Mouse (Mus musculus) forebrain, embryonic 14.5 days (tissue): ENCODE results near the gene Gucd1. TPM values are rescaled to one million over a fixed set of nuclear protein-coding genes. Genes with fewer than 3 reads are reported as not detected.
"Not testable (repeated sequence)": the region's sequence is repeated elsewhere in the genome, so short reads cannot be mapped to it uniquely, and the experiment has no call there.

ENCODE experiments used
- ATAC-seq: fragments of 200-750 bp; cut with Nextera tagmentation; 2 replicates; pipeline ENCODE4 v1.8.0; 2017; ENCODE audit warnings: mild to moderate bottlenecking, moderate library complexity
- DNase-seq: peaks from one replicate; pipeline ENCODE4 v3.0.0-alpha.2; 2015; ENCODE audit warnings: low spot score
- H3K27ac ChIP-seq: fragments of 300-500 bp; sonication (generic); 2 replicates; pipeline ENCODE4 v1.5.1; 2014; ENCODE audit warnings: low read depth, mild to moderate bottlenecking, control low read depth, low read length, moderate library complexity
- H3K27me3 ChIP-seq: fragments of 300-500 bp; sonication (generic); replicated peaks from 2 replicates; pipeline ENCODE4 v1.6.1; 2014; ENCODE audit warnings: low read length, control low read depth, mixed read lengths; ENCODE audit not compliant: control insufficient read depth, insufficient read depth
- H3K36me3 ChIP-seq: fragments of 300-500 bp; sonication (generic); 2 replicates; pipeline ENCODE4 v1.6.1; 2014; ENCODE audit warnings: low read length, control low read depth; ENCODE audit not compliant: control insufficient read depth, insufficient read depth
- H3K4me1 ChIP-seq: fragments of 300-500 bp; sonication (generic); 2 replicates; pipeline ENCODE4 v1.6.1; 2014; ENCODE audit warnings: antibody characterized with exemption, low read length, control low read depth; ENCODE audit not compliant: control insufficient read depth, insufficient read depth
- H3K4me2 ChIP-seq: fragments of 300-500 bp; sonication (generic); 2 replicates; pipeline ENCODE4 v1.6.1; 2014; ENCODE audit warnings: mild to moderate bottlenecking, control low read depth, low read length
- H3K4me3 ChIP-seq: fragments of 300-500 bp; sonication (generic); 2 replicates; pipeline ENCODE4 v1.5.1; 2014; ENCODE audit warnings: low read depth, low read length, control low read depth
- H3K9ac ChIP-seq: fragments of 300-500 bp; sonication (generic); 2 replicates; pipeline ENCODE4 v1.6.1; 2014; ENCODE audit warnings: mild to moderate bottlenecking, low read length, control low read depth, moderate library complexity
- H3K9me3 ChIP-seq: fragments of 300-500 bp; sonication (generic); replicated peaks from 2 replicates; pipeline ENCODE4 v1.6.1; 2016; ENCODE audit warnings: low read length, control low read depth, mixed read lengths; ENCODE audit not compliant: control insufficient read depth
- WGBS: fragments of 180-500 bp; shearing (Covaris S2); extraction: QIAGEN DNeasy Blood & Tissue Kit; methylation state at CpG from one replicate; pipeline ENCODE4 v1.1.7; 2014; 5-methylcytosine and 5-hydroxymethylcytosine counted together
- polyA plus RNA-seq: library from polyadenylated mRNA; unstranded; fragments of >200 nt; fragmentation: Nextera tagmentation; extraction: Ambion mirVana; gene quantifications from 2 replicates; pipeline ENCODE4 v1.2.1, GENCODE M21; 2014

Gucd1 gene
- polyA plus RNA-seq, 1 experiment from 2014 or later, result 29.5 TPM

- Histone ChIP-seq H3K27me3 (no peaks in the 10 kb centered on the region), H3K4me1 (no peaks in the 10 kb centered on the region)
Observed at GRCm38 (mm10) chr10:75458329-75458728, 59.4 kb downstream of the Gucd1 start.

GRCm38 (mm10) chr10:75457852-75458251 is 59.9 kb downstream of the Gucd1 start:
- H3K4me3 ChIP-seq, result no peak overlapping the region
- H3K4me1 ChIP-seq, result no peaks in the 10 kb centered on the region
- no peaks in the 10 kb centered on the region for H3K36me3 ChIP-seq
- no peak overlapping the region for H3K9ac ChIP-seq
- H3K9me3 ChIP-seq, result no peaks in the 10 kb centered on the region
- ATAC-seq (no peak), DNase-seq (no peak)
- no peak overlapping the region for H3K4me2 ChIP-seq
- 77% methylated on average over 1 of the region's 1 CpGs for WGBS
- no peaks in the 10 kb centered on the region for H3K27me3 ChIP-seq
- H3K27ac ChIP-seq, result no peak overlapping the region

More at GRCm38 (mm10) chr10:75458329-75458728, 59.4 kb downstream of the Gucd1 start:
- Histone ChIP-seq H3K4me2 (no peak overlapping the region), H3K4me3 (no peak overlapping the region), H3K27ac (no peak overlapping the region), H3K9me3 (no peaks in the 10 kb centered on the region), H3K36me3 (no peaks in the 10 kb centered on the region), H3K9ac (no peak overlapping the region)
- DNase-seq (no peak), ATAC-seq (no peak)
- 73% methylated on average over 4 of the region's 4 CpGs for WGBS

GRCm38 (mm10) chr10:75456061-75456831 is 61.5 kb downstream of the Gucd1 start:
- peak; percentile 89 for ATAC-seq
- not testable (repeated sequence) for DNase-seq, H3K9ac ChIP-seq, H3K27ac ChIP-seq, H3K27me3 ChIP-seq, H3K4me1 ChIP-seq, H3K4me3 ChIP-seq, H3K9me3 ChIP-seq, H3K4me2 ChIP-seq, H3K36me3 ChIP-seq
- WGBS, result 67% methylated on average over 12 of the region's 18 CpGs

GRCm38 (mm10) chr10:75451036-75451786 is 66.6 kb downstream of the Gucd1 start:
- peak; percentile 56 for DNase-seq
- peak; percentile 68; the same call in 1 of the 2 replicates for ATAC-seq
- WGBS, result 25% methylated on average over 10 of the region's 10 CpGs
- Histone ChIP-seq H3K4me3 (no peak overlapping the region), H3K36me3 (no peaks in the 10 kb centered on the region), H3K4me1 (peaks cover 4% of the 10 kb centered on the region), H3K27me3 (no peaks in the 10 kb centered on the region), H3K9me3 (no peaks in the 10 kb centered on the region), H3K4me2 (no peak overlapping the region), H3K9ac (no peak overlapping the region), H3K27ac (no peak overlapping the region)

GRCm38 (mm10) chr10:75450331-75450730 is 67.4 kb downstream of the Gucd1 start:
- Histone ChIP-seq H3K36me3 (no peaks in the 10 kb centered on the region), H3K27ac (no peak overlapping the region), H3K4me2 (no peak overlapping the region), H3K9me3 (no peaks in the 10 kb centered on the region), H3K27me3 (no peaks in the 10 kb centered on the region), H3K9ac (no peak overlapping the region), H3K4me1 (peaks cover 4% of the 10 kb centered on the region), H3K4me3 (no peak overlapping the region)
- WGBS, result 89% methylated on average over 8 of the region's 8 CpGs
- DNase-seq, result no peak
- ATAC-seq, result no peak

GRCm38 (mm10) chr10:75448806-75449420 is 68.9 kb downstream of the Gucd1 start:
- H3K9ac ChIP-seq, result no peak overlapping the region
- H3K27me3 ChIP-seq, result no peaks in the 10 kb centered on the region
- no peak overlapping the region for H3K27ac ChIP-seq
- H3K4me1 ChIP-seq, result peaks cover 14% of the 10 kb centered on the region
- DNase-seq, result no peak
- H3K4me2 ChIP-seq, result no peak overlapping the region
- 86% methylated on average over 6 of the region's 6 CpGs for WGBS
- no peaks in the 10 kb centered on the region for H3K36me3 ChIP-seq
- ATAC-seq, result no peak
- H3K9me3 ChIP-seq, result no peaks in the 10 kb centered on the region
- H3K4me3 ChIP-seq, result no peak overlapping the region

- no peaks in the 10 kb centered on the region for H3K27me3 ChIP-seq
Observed at GRCm38 (mm10) chr10:75447489-75447888, 70.3 kb downstream of the Gucd1 start.

GRCm38 (mm10) chr10:75446501-75447083 is 71.2 kb downstream of the Gucd1 start:
- Histone ChIP-seq H3K4me2 (no peak overlapping the region), H3K4me1 (peaks cover 12% of the 10 kb centered on the region), H3K9me3 (no peaks in the 10 kb centered on the region), H3K4me3 (no peak overlapping the region), H3K27ac (no peak overlapping the region), H3K9ac (no peak overlapping the region), H3K27me3 (no peaks in the 10 kb centered on the region), H3K36me3 (no peaks in the 10 kb centered on the region)
- whole genome bisulfite sequencing, result 72% methylated on average over 13 of the region's 13 CpGs
- DNase-seq, result no peak
- ATAC-seq, result no peak

More at GRCm38 (mm10) chr10:75447489-75447888, 70.3 kb downstream of the Gucd1 start:
- Histone ChIP-seq H3K9ac (no peak overlapping the region), H3K36me3 (no peaks in the 10 kb centered on the region), H3K4me1 (peaks cover 14% of the 10 kb centered on the region), H3K4me2 (no peak overlapping the region), H3K27ac (no peak overlapping the region), H3K4me3 (no peak overlapping the region), H3K9me3 (no peaks in the 10 kb centered on the region)
- 86% methylated on average over 11 of the region's 11 CpGs for WGBS
- no peak for ATAC-seq
- no peak for DNase-seq
